Mouse (Mus musculus) CD4-positive, CD25-positive, alpha-beta regulatory T cell, adult 4 months (primary cell): ENCODE results near the gene Angptl8. TPM values are rescaled to one million over a fixed set of nuclear protein-coding genes. Genes with fewer than 3 reads are reported as not detected.

Experiments
- ATAC-seq: one replicate; pipeline ENCODE4 v1.8.0; 2017
- polyA plus RNA-seq, 2 experiments: library from polyadenylated mRNA; unstranded; fragments of 100-300 nt; shearing (Covaris generic); gene quantifications; one replicate each; pipeline ENCODE4 v1.2.1; 2017

Gene Angptl8
- polyA plus RNA-seq, 2 experiments from 2014 or later, result not detected

DNA sequence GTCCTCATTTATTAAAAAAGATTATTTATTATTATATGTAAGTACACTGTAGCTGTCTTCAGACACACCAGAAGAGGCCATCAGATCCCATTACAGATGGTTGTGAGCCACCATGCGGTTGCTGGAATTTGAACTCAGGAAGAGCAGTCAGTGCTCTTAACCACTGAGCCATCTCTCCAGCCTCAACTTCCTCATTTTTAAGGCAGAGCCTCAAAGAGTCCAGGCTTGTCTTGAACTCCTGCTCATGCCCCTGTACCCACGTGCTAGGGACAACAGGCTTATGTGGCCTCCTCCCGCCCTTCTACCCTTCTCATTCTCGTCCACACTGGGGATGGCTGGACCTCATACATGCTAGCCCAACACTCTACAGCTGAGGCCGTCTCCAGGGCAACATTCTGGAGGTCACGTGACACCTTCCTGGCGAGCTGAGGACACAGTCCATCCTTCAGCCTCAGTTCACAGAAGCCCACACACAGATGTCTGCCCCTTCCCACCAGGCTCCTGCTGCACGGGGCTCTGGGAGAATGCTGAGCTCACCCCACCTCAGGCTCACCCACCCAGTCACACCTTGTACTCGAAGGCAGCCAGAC lies 18.5 kb upstream of the Angptl8 start:
- no peak for ATAC-seq

DNA sequence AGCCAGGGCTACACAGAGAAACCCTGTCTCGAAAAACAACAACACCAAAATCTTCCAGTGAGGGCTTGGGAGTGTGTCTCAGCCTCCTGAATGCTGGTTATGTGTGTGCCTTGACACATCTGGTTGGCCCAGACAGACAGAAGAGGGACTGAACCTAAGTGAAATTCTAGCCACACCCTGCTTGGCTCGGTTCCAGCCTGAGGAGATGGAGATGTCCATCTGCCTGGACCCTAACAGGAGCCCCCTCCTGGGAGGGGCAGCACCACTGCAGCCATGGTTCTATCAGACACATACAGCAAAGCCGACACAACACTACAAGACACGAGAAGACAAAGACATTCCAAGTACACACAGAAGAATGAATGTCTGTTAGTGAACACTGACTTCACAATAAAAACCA lies 17.2 kb upstream of the Angptl8 start:
- no peak for ATAC-seq

DNA sequence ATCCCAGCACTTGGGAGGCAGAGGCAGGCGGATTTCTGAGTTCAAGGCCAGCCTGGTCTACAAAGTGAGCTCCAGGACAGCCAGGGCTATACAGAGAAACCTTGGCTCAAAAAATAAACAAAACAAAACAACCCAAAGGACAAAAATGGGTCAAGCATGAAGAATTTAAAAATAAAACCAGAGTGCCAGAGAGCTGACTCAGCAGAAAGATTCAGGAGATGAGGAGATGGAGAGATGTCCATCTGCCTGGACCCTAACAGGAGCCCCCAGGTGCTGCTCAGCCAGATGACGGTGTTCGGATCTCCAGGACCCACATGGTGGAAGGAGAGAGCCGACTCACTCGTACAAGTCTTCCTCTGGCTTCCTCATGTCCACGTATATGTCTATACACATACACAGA lies 16.7 kb upstream of the Angptl8 start:
- ATAC-seq, result no peak

DNA sequence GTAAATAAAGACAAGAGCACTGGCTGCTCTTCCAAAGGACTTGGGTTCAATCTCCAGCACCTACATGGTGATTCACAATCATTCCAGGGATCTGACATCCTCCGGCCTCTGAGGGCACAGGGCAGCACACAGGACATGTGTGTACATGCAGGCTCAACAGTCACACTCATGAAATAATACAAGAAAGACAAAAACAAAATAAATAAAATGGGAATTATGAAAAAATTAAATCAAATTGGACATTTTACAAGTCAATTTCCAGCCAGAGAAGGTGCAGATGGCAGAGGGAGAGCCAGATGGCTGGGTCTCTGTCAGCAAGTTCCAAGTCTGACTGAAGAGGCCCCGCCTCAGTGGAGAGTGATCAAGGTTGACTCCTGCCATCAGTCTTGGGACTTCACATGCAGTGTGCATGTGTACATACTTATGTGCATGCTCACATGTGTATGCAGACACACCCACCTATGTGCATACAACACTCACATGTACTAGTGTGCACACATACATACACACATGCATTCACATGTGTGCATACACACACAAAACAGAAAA lies 16.1 kb upstream of the Angptl8 start:
- ATAC-seq, result no peak

DNA sequence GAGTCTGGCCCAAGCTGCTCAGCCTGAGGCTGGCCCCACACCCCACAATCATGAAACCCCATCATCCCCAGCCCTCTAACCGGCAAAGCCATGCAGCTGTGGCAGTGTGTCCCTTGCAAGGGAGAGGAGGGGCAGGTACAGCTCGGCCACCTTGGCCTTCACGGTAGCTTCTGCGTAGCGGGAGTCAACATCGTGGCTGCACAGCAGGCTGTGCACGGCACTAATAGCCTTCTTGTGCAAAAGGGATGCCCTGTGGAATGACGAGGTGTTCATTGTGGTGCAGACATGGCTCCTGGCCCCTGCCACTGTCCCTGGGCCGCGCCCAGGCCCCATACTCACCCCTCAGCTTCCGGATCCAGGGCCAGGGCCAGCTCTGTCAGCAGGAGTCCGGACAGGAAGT lies 15.1 kb upstream of the Angptl8 start:
- ATAC-seq, result no peak

DNA sequence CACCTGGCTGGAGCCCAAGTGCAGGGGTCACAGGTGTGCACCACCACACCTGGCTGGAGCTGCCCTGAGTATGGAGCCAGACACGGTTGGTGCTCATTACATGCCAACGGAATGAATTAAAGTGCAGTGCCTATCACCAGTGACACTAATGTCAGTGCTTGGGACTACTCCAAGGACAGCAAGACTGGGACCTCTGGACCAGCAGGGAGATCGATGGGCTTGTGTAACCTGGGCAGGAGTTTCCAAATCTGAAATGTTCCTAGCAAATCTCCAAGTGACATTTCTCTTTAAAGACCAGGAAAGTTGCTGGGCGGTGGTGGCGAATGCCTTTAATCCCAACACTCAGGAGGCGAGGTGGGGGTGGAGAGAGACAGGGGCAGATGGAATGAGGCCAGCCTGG lies 12.6 kb upstream of the Angptl8 start:
- ATAC-seq, result no peak

DNA sequence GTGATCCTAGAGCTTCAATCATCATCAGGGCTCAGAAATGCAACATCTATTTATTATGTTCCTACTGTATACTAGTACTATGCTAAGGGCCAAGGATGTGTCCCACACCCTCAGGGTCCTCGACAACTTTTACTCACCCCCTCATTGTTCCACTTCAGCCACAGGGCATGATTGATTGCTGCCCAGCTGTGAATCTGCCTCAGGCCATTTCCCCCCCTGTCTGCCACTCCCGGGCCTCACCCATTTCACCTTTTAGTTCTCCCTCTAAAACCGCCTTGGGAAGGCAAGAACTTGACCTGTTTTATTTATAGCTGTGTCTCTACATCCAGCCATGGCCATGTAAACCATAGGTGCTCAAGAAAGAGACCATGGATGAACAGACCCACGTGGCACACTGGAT lies 11.4 kb upstream of the Angptl8 start:
- no peak for ATAC-seq

DNA sequence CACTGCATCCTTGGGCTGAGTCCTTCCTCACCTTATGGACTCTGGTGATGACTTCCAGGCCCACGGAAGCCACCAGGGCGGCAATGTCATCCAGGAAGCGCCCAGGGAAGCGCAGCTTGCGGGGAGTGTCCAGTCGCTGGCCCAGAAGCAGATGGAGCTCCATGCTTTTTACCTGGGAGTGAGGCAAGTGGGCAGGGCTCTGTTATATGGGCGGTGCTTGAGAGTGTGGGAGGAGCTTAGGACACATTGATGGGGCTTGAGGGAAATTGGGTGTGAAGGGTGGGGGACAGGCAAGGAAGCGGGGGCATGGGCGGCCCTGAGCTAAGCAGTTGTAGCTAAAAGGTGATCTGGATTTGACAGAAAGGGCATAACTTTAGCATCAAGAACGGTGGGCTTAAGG lies 10.9 kb upstream of the Angptl8 start:
- ATAC-seq, result no peak

DNA sequence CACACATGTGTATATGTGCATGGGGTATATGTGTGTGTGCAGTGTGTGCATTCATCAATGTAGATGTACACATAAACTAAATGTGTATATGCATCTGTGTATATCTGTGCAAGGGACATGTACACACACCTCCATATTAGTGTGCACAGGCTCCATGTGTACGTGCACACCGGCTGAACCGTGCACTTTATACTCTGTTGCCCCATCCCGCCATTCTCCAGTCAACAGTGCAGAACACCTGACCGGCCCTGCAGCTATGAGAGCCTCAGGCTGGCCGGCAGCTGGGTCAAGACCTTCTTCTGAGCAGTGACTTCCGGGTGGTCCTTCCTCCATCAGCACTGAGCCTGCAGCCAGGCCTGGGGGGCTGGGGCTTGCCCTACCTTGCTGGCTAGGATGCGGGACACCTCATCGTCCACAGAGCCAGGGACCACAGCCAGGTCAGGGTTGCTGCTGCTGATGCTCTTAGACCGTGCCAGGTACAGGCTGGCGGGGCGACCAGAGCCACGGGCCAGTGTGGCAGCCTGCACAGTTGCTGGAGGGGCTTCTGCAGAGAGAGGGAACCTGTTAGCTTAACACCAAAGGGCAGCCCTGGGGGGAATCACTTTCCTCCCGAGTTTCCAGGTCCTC lies 5.4 kb upstream of the Angptl8 start:
- ATAC-seq, result no peak

DNA sequence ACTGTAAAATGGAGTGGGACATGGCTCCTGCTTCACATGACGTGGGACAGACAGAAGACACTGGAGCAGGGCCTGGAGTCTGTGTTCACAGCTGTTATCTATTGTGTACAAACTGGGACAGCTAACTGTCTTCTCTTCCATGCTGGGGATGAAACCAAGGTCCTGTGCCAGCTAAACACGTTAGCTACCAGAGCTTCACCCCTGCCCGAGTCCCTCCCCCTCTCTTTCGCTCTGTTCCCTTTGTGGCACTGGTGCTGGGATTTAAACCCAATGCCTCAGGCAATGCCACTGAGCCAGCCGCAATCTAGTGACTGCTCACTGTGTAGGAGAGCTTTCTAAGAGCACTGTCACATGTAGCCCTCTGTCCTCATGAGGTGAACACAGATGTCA lies 4.9 kb upstream of the Angptl8 start:
- no peak for ATAC-seq

DNA sequence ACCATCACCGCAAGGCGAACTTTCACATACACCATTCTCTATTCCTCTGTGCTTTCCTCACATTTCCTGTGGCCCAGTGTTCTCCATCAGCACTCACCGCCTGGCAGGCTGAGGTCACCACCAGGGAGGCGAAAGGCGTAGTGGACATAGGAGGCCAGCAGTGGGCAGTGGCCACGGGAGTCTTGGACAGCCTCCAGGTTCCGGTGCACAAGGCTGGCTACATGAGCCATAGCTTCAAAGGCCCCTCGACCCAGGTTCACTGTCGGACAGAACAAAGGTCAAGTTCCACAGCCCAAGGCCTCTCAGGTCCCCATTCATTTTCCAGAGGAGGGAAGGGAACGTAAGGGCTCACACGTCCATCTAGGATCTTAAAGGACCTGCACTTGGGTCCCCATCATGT lies 4.4 kb upstream of the Angptl8 start:
- no peak for ATAC-seq

DNA sequence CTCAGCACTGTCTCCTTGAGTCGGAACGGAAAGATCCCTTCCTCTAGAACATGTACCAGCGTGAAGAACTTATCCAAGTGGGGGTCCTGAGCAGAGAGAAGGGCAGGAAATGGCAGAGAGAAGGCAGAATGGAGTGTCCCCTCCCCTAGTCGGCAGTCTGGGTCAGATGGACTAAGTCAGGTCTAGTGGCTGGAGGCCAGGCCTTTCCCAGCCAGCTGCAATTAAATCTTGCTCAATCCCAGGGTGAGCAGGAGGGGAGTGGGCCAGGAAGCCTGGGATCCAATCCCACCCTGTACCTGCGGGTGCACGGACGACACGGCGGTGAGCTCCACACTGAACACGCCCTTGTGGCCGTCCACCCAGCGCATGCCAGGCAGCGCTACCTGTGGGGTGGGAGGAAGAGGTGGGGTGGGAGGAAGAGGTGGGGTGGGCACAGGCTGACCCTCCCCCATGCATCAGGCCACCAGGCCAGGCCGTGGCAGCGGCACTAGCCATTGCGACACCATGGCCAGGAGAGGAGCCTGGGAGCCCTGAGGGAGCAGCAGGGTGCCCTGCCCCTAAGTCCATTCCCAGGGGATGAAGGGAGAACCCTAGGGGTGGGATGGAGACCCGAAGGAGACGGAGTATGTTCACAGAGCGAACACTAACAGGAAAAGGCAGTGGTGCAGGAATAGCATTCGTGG lies 3.6 kb upstream of the Angptl8 start:
- no peak for ATAC-seq

DNA sequence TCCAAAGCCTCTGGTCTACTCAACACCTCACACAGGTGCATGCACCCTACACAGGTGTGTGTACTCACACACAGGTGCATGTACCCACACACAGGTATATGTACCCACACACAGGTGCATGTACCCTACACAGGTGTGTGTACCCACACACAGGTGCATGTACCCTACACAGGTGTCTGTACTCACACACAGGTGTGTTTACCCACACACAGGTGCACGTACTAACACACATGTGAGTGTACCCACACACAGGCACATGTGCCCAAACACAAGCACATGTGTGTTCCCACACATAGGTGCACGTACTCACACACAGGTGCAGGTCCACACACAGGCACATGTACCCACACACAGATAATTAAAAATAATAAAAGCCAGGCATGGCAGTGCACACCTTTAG lies 2.4 kb downstream of the Angptl8 start:
- no peak for ATAC-seq

DNA sequence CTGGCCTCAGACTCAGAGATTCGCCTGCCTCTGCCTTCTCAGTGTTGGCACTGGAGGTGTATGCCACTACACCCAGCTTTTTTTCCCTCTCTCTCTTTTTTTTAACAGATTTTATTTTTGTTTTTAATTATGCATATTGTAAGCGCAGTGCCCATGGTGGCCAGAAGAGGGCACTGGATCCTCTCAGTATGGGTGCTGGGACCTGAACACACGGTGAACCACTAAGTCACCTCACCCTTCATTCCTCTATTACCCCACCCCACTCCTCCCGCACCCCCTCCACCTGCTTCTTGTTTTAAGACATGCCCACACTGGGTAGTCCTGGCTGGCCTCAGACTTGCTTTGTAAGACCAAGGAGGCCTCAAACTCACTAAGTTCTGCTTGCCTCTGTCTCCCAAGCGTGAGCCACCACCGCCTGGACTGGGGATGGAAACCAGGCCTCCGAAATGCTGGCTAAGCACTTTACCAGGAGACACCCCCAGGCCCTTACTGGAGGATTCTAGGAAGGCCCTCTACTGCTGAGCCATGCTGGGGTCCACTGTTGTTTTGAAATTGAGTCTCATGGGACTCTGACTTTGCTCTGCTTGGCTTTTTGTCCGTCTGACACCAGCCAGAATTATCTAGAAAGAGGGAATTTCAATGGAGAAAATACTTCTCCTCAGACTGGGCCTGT lies 4.9 kb downstream of the Angptl8 start:
- ATAC-seq, result peak; percentile 49

DNA sequence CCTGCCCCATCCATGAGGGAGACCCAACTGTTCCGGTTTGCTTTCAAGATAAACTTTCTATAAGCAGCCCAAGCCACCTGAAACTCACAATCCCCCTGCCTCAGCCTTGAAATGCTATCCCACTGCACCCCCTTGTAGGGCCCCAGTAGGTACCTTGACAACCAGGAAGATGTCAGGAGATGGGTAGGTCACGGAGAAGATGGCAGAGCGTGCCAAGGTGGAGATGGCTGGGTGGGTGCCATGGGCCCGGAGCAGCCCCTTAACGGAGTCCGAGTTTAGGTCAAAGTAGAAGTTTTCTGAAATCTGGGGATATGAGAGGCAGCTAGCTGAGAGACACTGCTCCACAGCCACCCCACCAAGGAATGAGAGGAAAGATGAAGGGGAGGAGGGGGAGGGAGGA lies 6.0 kb downstream of the Angptl8 start:
- no peak for ATAC-seq

DNA sequence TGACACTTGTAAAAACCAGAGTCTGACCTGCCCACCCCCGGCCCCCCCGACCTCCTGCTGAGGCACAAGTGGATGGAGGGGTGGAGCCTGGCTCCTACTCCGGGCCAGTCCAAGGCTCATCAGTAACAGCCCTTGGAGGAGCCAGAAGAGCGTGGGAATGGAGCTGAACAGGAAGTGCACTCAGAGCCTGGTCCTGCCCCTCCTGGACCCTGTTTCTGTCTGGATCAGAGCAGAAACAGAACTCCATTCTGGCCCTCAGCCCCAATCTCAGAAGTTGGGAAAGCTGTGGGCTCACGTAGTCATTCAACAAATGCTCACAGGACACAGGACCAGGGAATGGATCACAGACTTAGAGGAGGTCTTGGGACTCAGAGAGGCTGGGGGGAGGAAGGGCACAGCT lies 7.1 kb downstream of the Angptl8 start:
- ATAC-seq, result no peak

DNA sequence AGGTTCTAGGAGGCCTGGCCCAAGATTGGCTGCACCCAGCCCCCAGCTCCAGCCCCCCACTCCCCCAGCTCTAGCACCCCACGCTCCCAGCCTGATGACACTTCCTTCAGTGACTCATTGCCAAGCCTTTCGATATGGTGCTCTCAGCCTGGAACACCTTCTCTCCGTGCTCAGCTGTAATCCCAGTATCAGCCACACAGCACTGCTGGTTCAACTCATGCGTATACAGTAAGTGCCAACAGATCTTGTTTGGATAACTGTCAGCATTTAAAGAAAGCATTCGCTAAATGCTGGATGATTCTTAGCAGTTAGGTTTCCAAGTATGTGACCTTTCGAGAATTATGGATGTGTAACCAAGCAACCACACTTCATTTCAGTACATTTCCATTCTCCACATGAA lies 7.8 kb downstream of the Angptl8 start:
- ATAC-seq, result no peak

DNA sequence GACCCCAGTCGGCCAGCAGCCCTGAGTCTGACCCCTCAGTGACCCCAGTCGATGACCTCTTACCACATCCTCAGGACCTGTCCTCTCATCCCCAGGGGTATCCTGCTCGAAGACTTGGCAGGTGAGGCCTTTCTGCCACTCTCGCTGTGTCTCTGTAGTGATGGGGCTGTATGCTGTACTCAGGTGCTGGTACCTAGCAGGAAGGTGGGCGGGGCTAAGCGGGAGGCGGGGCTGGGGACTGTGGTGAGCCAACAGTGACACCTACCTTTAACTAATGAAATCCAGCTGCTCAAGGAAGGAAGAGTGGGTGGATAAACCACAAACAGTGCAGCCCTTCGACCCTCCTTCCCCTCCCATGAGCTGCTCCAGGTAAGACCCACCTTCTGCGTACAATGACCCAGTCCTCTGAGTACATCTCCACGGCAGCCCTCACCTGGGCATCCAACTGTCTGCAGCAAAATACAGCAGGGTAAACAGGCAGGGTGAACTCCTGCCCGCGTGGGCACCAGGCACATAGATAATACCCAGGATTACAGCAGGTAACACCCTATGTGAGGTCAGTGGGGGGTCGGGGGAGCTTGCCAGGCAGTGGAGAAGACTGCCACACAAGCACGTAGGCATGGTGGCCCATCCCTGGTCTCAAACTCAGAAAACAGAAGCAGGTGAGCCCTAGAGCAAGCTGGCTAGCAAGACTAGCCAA lies 10.2 kb downstream of the Angptl8 start:
- no peak for ATAC-seq

DNA sequence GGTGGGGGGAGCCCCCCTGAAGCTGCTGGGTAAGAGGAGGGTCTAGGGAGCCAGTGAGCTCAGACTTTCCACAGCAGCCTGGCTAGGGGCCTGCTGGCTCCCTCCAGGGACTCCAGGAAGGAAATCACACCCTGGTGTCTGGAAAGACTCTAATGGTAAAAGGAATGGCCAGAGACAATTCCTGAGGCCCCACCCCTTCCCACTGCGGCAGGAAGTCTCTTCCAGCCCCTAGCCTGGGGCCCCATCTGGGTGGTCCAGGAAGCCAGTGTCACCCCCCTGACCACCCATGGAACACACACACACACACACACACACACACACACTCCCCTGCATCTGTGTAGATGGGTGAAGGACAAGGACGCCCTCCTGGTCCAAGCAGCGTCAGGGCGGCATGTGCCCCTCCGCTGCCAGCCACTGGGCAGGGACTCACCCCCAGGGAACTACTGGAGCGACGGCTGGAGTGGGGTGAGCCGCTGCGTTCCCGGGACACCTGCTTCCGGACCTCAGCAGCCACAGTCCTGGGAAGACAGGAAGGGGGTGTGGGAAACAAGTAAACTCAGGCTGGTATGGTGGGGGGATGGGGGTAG lies 11.5 kb downstream of the Angptl8 start:
- ATAC-seq, result no peak

DNA sequence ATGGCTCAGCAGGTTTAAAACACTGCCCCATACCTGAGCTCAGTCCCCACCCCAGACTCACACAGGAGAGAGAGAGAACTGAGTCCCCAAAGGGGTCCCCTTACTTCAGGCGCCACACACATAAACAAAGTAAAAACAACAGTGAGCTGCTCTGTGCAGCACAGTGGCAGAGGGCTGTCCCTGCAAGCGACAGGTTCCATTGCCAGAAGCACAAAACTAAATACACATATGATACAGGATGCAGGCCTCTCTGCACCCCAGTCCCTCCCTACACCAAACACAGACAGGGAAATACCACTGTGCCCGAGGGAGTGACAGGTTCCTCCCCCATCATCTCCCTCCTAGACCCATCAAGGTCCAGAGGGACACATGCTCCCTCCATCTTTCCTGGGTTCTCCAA lies 12.1 kb downstream of the Angptl8 start:
- no peak for ATAC-seq

DNA sequence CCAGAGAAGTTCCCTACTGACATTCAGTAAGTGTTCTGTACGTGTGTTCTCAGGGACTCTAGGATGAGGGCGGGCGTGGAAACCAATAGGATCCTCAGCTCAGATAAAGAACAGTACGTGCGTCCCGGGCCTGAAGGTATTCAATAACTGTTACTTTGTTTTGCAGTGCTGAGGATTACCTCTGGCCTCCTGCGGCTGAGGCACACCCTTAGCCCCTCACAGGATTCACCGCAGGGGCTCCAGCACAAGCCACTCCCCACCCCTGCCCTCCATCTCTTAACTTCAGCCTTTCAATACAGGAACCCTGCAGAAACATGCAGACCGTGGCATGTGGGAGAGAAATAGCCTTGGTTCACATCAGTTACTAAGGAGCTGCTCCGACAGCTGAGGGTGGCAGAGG lies 12.6 kb downstream of the Angptl8 start:
- no peak for ATAC-seq
